In genomic region chr12:35775396-35775795, GRCm38 (mm10) we compare ENCODE assay signal across 31 mouse cellular contexts.
"Had no signal": no experiment of that assay in that cellular context is flagged by ENCODE, and none has a peak within 500 bp of the region (broad histone marks: within the 10 kb centered on the region; RNA-seq: fewer than 3 reads in every experiment).

No protein-coding gene starts in this region.

- H3K27ac ChIP-seq: limb, embryonic 10.5 days; limb, embryonic 12.5 days; limb, embryonic 13.5 days; limb, embryonic 15.5 days; liver, embryonic 12.5 days; liver, embryonic 13.5 days; liver, embryonic 14.5 days; liver, embryonic 15.5 days; lung, embryonic 15.5 days; macrophage; midbrain, embryonic 10.5 days; midbrain, embryonic 12.5 days; midbrain, embryonic 13.5 days; midbrain, embryonic 15.5 days had no signal

- H3K4me2 ChIP-seq: limb, embryonic 12.5 days; limb, embryonic 13.5 days; limb, embryonic 15.5 days; liver, embryonic 11.5 days; liver, embryonic 12.5 days; liver, embryonic 13.5 days; liver, embryonic 15.5 days; lung, embryonic 14.5 days; lung, embryonic 15.5 days; midbrain, embryonic 11.5 days; midbrain, embryonic 12.5 days; midbrain, embryonic 13.5 days; midbrain, embryonic 15.5 days had no signal

- H3K27me3 ChIP-seq: limb, embryonic 12.5 days; limb, embryonic 13.5 days; limb, embryonic 15.5 days; liver, embryonic 12.5 days; liver, embryonic 13.5 days; liver, embryonic 15.5 days; lung, embryonic 15.5 days; megakaryocyte, embryonic 14.5 days; midbrain, embryonic 12.5 days; midbrain, embryonic 13.5 days; midbrain, embryonic 15.5 days had no signal

- H3K9me3 ChIP-seq: limb, embryonic 10.5 days; limb, embryonic 12.5 days; limb, embryonic 13.5 days; limb, embryonic 15.5 days; liver, embryonic 12.5 days; liver, embryonic 13.5 days; liver, embryonic 15.5 days; lung, embryonic 15.5 days; megakaryocyte, embryonic 14.5 days; midbrain, embryonic 10.5 days; midbrain, embryonic 12.5 days; midbrain, embryonic 13.5 days; midbrain, embryonic 15.5 days had no signal

- DNase-seq: left cerebral cortex, postnatal 4 days; liver; liver, embryonic 13.5 days; liver, postnatal 0 days; lung, adult 18-20 months; lung, adult 2 months; lung, embryonic 14.5 days; lung, postnatal 10 days; lung, postnatal 14 days; lung, postnatal 36 days; lung, postnatal 4 days; midbrain, embryonic 14.5 days had no signal

- H3K4me3 ChIP-seq: limb, embryonic 10.5 days; limb, embryonic 12.5 days; limb, embryonic 13.5 days; limb, embryonic 15.5 days; liver, embryonic 12.5 days; liver, embryonic 13.5 days; liver, embryonic 15.5 days; lung, embryonic 15.5 days; megakaryocyte, embryonic 14.5 days; midbrain, embryonic 10.5 days; midbrain, embryonic 12.5 days; midbrain, embryonic 13.5 days; midbrain, embryonic 15.5 days; myocyte had no signal

- ATAC-seq: liver, embryonic 12.5 days; liver, postnatal 0 days; lung, postnatal 0 days; midbrain, embryonic 13.5 days; midbrain, embryonic 15.5 days; midbrain, embryonic 16.5 days had no signal

- H3K4me1 ChIP-seq: limb, embryonic 10.5 days; limb, embryonic 12.5 days; limb, embryonic 13.5 days; limb, embryonic 15.5 days; liver, embryonic 12.5 days; liver, embryonic 13.5 days; liver, embryonic 15.5 days; lung, embryonic 15.5 days; megakaryocyte, embryonic 14.5 days; midbrain, embryonic 10.5 days; midbrain, embryonic 12.5 days; midbrain, embryonic 13.5 days; midbrain, embryonic 15.5 days had no signal

- H3K9ac ChIP-seq: limb, embryonic 12.5 days; limb, embryonic 13.5 days; limb, embryonic 15.5 days; liver, embryonic 12.5 days; liver, embryonic 13.5 days; liver, embryonic 14.5 days; liver, embryonic 15.5 days; liver, postnatal 0 days; lung, embryonic 14.5 days; lung, embryonic 15.5 days; midbrain, embryonic 12.5 days; midbrain, embryonic 13.5 days; midbrain, embryonic 15.5 days had no signal

- H3K36me3 ChIP-seq: limb, embryonic 10.5 days; limb, embryonic 12.5 days; limb, embryonic 13.5 days; limb, embryonic 15.5 days; liver, embryonic 12.5 days; liver, embryonic 13.5 days; liver, embryonic 15.5 days; lung, embryonic 15.5 days; midbrain, embryonic 10.5 days; midbrain, embryonic 12.5 days; midbrain, embryonic 13.5 days; midbrain, embryonic 15.5 days had no signal
